8 mouse cellular contexts compared by ENCODE assay signal in genomic region chr3:96601941-96602703, GRCm38 (mm10). TPM values are rescaled to one million over a fixed set of nuclear protein-coding genes. Genes with fewer than 3 reads are reported as not detected.
DNase-seq lines count a peak whose midpoint lies in the region; ATAC-seq and TF ChIP-seq lines count a peak whose summit lies in the region.

No protein-coding gene starts in this region.

- DNase-seq in urinary bladder, postnatal 14 days (ENCODE audit: low spot score): peak; percentile 51
- DNase-seq in urinary bladder, postnatal 10 days (ENCODE audit: low spot score): no peak
- no peak for DNase-seq in forebrain, embryonic 10.5 days (ENCODE audit: extremely low spot score, low spot score)
- DNase-seq in hindbrain, embryonic 14.5 days (ENCODE audit: low spot score): peak; percentile 46
- no peak for DNase-seq in liver, postnatal 0 days
- no peak for DNase-seq in urinary bladder, postnatal 36 days (ENCODE audit: low spot score in 2 of 2)
- DNase-seq in thymus, postnatal 36 days: no peak

- peaks cover 73% of the 10 kb centered on the region for H3K4me1 ChIP-seq in forebrain, embryonic 10.5 days
- peaks cover 51% of the 10 kb centered on the region for H3K4me1 ChIP-seq in hindbrain, embryonic 14.5 days (replicated peaks; ENCODE audit: control insufficient read depth, insufficient read depth, low read length)
- peaks cover 12% of the 10 kb centered on the region for H3K4me1 ChIP-seq in liver, postnatal 0 days (ENCODE audit: insufficient read depth)
- peaks cover 8% of the 10 kb centered on the region; the same call in 1 of the 2 replicates for H3K4me1 ChIP-seq in small intestine, adult 2 months (ENCODE audit: control insufficient read depth, insufficient read depth, insufficient read length, low read length)

- no peak for ATAC-seq in hindbrain, embryonic 14.5 days (ENCODE audit: low FRiP score)
- ATAC-seq in liver, postnatal 0 days: no peak

- peaks cover 26% of the 10 kb centered on the region for H3K36me3 ChIP-seq in forebrain, embryonic 10.5 days (replicated peaks)
- no peaks in the 10 kb centered on the region for H3K36me3 ChIP-seq in hindbrain, embryonic 14.5 days (replicated peaks; ENCODE audit: control insufficient read depth, insufficient read depth)
- no peaks in the 10 kb centered on the region for H3K36me3 ChIP-seq in liver, postnatal 0 days (replicated peaks; ENCODE audit: insufficient read depth, low read length)
- H3K36me3 ChIP-seq in small intestine, adult 2 months (ENCODE audit: control insufficient read depth, insufficient read depth, low read length): no peaks in the 10 kb centered on the region

- no peak for TF ChIP-seq EP300 in liver, postnatal 0 days (IDR thresholded peaks at IDR 0.05; ENCODE audit: low read depth)

- peak overlapping the region; percentile 81 for H3K9ac ChIP-seq in hindbrain, embryonic 14.5 days
- no peak overlapping the region for H3K9ac ChIP-seq in liver, postnatal 0 days (replicated peaks)

- H3K4me2 ChIP-seq in hindbrain, embryonic 14.5 days (replicated peaks): peak overlapping the region; percentile 61
- peak overlapping the region; percentile 96 for H3K4me2 ChIP-seq in liver, postnatal 0 days (ENCODE audit: low read depth, low read length)

- H3K27me3 ChIP-seq in forebrain, embryonic 10.5 days (ENCODE audit: poor library complexity, severe bottlenecking): peaks cover 22% of the 10 kb centered on the region
- H3K27me3 ChIP-seq in hindbrain, embryonic 14.5 days (ENCODE audit: control insufficient read depth, insufficient read depth, low read length): no peaks in the 10 kb centered on the region
- H3K27me3 ChIP-seq in liver, postnatal 0 days (ENCODE audit: insufficient read depth, low read length): peaks cover 44% of the 10 kb centered on the region
- H3K27me3 ChIP-seq in small intestine, adult 2 months (ENCODE audit: control insufficient read depth, insufficient read depth, low read length): peaks cover 35% of the 10 kb centered on the region

- TF ChIP-seq CTCF in liver, postnatal 0 days (IDR thresholded peaks at IDR 0.05; ENCODE audit: low read depth): no peak
- TF ChIP-seq CTCF in small intestine, adult 2 months (IDR thresholded peaks at IDR 0.05; ENCODE audit: extremely low read depth, insufficient read length, insufficient replicate concordance, low read depth, low read length): no peak

- no peaks in the 10 kb centered on the region for H3K9me3 ChIP-seq in forebrain, embryonic 10.5 days
- no peaks in the 10 kb centered on the region for H3K9me3 ChIP-seq in hindbrain, embryonic 14.5 days (ENCODE audit: control insufficient read depth, low read length)
- H3K9me3 ChIP-seq in liver, postnatal 0 days (ENCODE audit: low read length): no peaks in the 10 kb centered on the region

- H3K4me3 ChIP-seq in forebrain, embryonic 10.5 days: peak overlapping the region; percentile 93
- H3K4me3 ChIP-seq in hindbrain, embryonic 14.5 days (replicated peaks; ENCODE audit: low read length): peak overlapping the region; percentile 76
- peak overlapping the region; percentile 62; the same call in 1 of the 2 replicates for H3K4me3 ChIP-seq in liver, postnatal 0 days (ENCODE audit: low read depth, low read length)
- H3K4me3 ChIP-seq in small intestine, adult 2 months (ENCODE audit: low read depth, low read length): peak overlapping the region; percentile 27; the same call in 1 of the 2 replicates

- H3K27ac ChIP-seq in forebrain, embryonic 10.5 days: peak overlapping the region; percentile 96
- H3K27ac ChIP-seq in hindbrain, embryonic 14.5 days: peak overlapping the region; percentile 91
- peak overlapping the region; percentile 74; the same call in 1 of the 2 replicates for H3K27ac ChIP-seq in liver, postnatal 0 days (ENCODE audit: low read depth)
- peak overlapping the region; percentile 34 for H3K27ac ChIP-seq in small intestine, adult 2 months (ENCODE audit: insufficient read depth, low read depth, low read length)

- TF ChIP-seq POLR2A in small intestine, adult 2 months (IDR thresholded peaks at IDR 0.05; ENCODE audit: low read depth, low read length): no peak

- 33% methylated on average over 10 of the region's 10 CpGs for WGBS in forebrain, embryonic 10.5 days
- 10% methylated on average over 10 of the region's 10 CpGs for WGBS in hindbrain, embryonic 14.5 days
- 55% methylated on average over 10 of the region's 10 CpGs for WGBS in liver, postnatal 0 days (ENCODE audit: insufficient replicate concordance)
- 56% methylated on average over 10 of the region's 10 CpGs for WGBS in small intestine, adult 2 months

RNA-seq across cellular contexts. Expression of gene Lix1l, which starts 1.2 kb away (rescaled TPM):
- 3.2 and 3.9 TPM in 2 replicates for polyA plus RNA-seq in forebrain, embryonic 10.5 days (2016; fragmentation: Nextera tagmentation; extraction: Ambion mirVana)
- polyA plus RNA-seq in hindbrain, embryonic 14.5 days (2014; fragmentation: Nextera tagmentation; extraction: Ambion mirVana): 6.1 and 6.4 TPM in 2 replicates
- 0.45 and 0.54 TPM in 2 replicates for polyA plus RNA-seq in liver, postnatal 0 days (2015; fragmentation: Nextera tagmentation; extraction: Ambion mirVana)
- polyA plus RNA-seq in small intestine, adult 2 months (2012; rRNA removed): 2.9 and 7.6 TPM in 2 replicates

RNA-seq across cellular contexts. Expression of gene Ankrd34a, which starts 5.7 kb away (rescaled TPM):
- polyA plus RNA-seq in forebrain, embryonic 10.5 days (2016; fragmentation: Nextera tagmentation; extraction: Ambion mirVana): 1.2 TPM in 2 replicates
- 17.5 and 22.3 TPM in 2 replicates for polyA plus RNA-seq in hindbrain, embryonic 14.5 days (2014; fragmentation: Nextera tagmentation; extraction: Ambion mirVana)
- not detected in 2 replicates for polyA plus RNA-seq in liver, postnatal 0 days (2015; fragmentation: Nextera tagmentation; extraction: Ambion mirVana)
- polyA plus RNA-seq in small intestine, adult 2 months (2012; rRNA removed): 0.44 and 0.63 TPM in 2 replicates

RNA-seq across cellular contexts. Expression of gene Polr3gl, which starts 8.1 kb away (rescaled TPM):
- 23.8 and 27.3 TPM in 2 replicates for polyA plus RNA-seq in forebrain, embryonic 10.5 days (2016; fragmentation: Nextera tagmentation; extraction: Ambion mirVana)
- 11.0 and 18.5 TPM in 2 replicates for polyA plus RNA-seq in hindbrain, embryonic 14.5 days (2014; fragmentation: Nextera tagmentation; extraction: Ambion mirVana)
- 12.9 and 14.7 TPM in 2 replicates for polyA plus RNA-seq in liver, postnatal 0 days (2015; fragmentation: Nextera tagmentation; extraction: Ambion mirVana)
- polyA plus RNA-seq in small intestine, adult 2 months (2012; rRNA removed): 3.4 and 7.9 TPM in 2 replicates

RNA-seq across cellular contexts. Expression of gene Gm16253, which starts 25.3 kb away (rescaled TPM):
- 0.66 and 1.6 TPM in 2 replicates for polyA plus RNA-seq in forebrain, embryonic 10.5 days (2016; fragmentation: Nextera tagmentation; extraction: Ambion mirVana)
- 0.39 TPM in 1 of 2 replicates, not detected in the other for polyA plus RNA-seq in hindbrain, embryonic 14.5 days (2014; fragmentation: Nextera tagmentation; extraction: Ambion mirVana)
- polyA plus RNA-seq in liver, postnatal 0 days (2015; fragmentation: Nextera tagmentation; extraction: Ambion mirVana): not detected in 2 replicates
- not detected in 2 replicates for polyA plus RNA-seq in small intestine, adult 2 months (2012; rRNA removed)

RNA-seq across cellular contexts. Expression of gene Rbm8a, which starts 27.6 kb away (rescaled TPM):
- 224 and 226 TPM in 2 replicates for polyA plus RNA-seq in forebrain, embryonic 10.5 days (2016; fragmentation: Nextera tagmentation; extraction: Ambion mirVana)
- 101 and 104 TPM in 2 replicates for polyA plus RNA-seq in hindbrain, embryonic 14.5 days (2014; fragmentation: Nextera tagmentation; extraction: Ambion mirVana)
- 54.6 and 56.5 TPM in 2 replicates for polyA plus RNA-seq in liver, postnatal 0 days (2015; fragmentation: Nextera tagmentation; extraction: Ambion mirVana)
- 1.4 and 5.8 TPM in 2 replicates for polyA plus RNA-seq in small intestine, adult 2 months (2012; rRNA removed)

Comparison
In these comparisons a context has a peak if more than half of its experiments do, and no peak if none do; other contexts are left out.
1. DNase-seq: peak in urinary bladder, postnatal 14 days (single experiment) and hindbrain, embryonic 14.5 days (single experiment); none in urinary bladder, postnatal 10 days (single experiment), forebrain, embryonic 10.5 days (single experiment), liver, postnatal 0 days (single experiment), urinary bladder, postnatal 36 days (0 of 2) and thymus, postnatal 36 days (0 of 2).
2. H3K27ac ChIP-seq: peak in every context shown above with its lines; median percentile 96 in forebrain, embryonic 10.5 days; 91 in hindbrain, embryonic 14.5 days; 74 in liver, postnatal 0 days; 34 in small intestine, adult 2 months.
3. H3K4me3 ChIP-seq: peak in every context shown above with its lines; median percentile 93 in forebrain, embryonic 10.5 days; 76 in hindbrain, embryonic 14.5 days; 62 in liver, postnatal 0 days; 27 in small intestine, adult 2 months.